Mouse (Mus musculus): Measurements from ENCODE around the gene Zfpm1.

- TF ChIP-seq POLR2A (IDR thresholded peaks at IDR 0.05; ENCODE audit: low read depth, low read length) (no peak), CTCF (IDR thresholded peaks at IDR 0.05; ENCODE audit: extremely low read depth, insufficient read depth, insufficient read length, insufficient replicate concordance) (no peak)
Measured at GRCm38 (mm10) chr8:122375320-122375719, 93.4 kb downstream of the Zfpm1 start.
